Mouse (Mus musculus) right cerebral cortex, adult 18-20 months (tissue): ENCODE measurements around the gene Orc2.

Experiments
- DNase-seq: peaks from one replicate; pipeline ENCODE4 v3.0.0; 2022; ENCODE audit warnings: mixed read lengths

Orc2 gene

GRCm38 (mm10) chr1:58422879-58423278, 82.0 kb downstream of the Orc2 start:
- DNase-seq: no peak

- no peak for DNase-seq
Measured at GRCm38 (mm10) chr1:58420961-58421360, 83.9 kb downstream of the Orc2 start.

DNA sequence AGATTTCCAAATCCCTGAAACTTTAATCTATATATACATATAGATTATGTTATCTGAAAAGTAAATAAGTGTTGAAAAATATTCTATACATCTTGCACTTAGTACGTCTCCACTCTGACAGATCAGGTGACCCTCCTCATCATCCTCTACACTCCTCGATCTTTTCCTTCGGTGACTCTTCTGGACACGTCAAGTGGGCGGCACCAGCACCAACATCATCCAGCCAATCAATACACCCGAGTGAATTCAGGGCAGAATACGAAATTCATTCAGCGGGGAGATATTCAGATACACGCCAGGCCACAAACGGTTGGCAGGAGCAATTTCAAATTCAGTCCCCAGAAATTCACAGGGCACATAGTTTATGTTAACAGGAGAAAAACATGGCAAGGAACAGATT, 84.9 kb downstream of the Orc2 start:
- no peak for DNase-seq

- no peak for DNase-seq
Measured at GRCm38 (mm10) chr1:58416048-58416447, 88.9 kb downstream of the Orc2 start.

- DNase-seq: no peak
Measured at GRCm38 (mm10) chr1:58415442-58415841, 89.5 kb downstream of the Orc2 start.
